Mouse (Mus musculus) NIH3T3 (cell line): ENCODE data around the gene Dop1b.
"Not testable (repeated sequence)": the region's sequence is repeated elsewhere in the genome, so short reads cannot be mapped to it uniquely, and the experiment has no call there.

Experiments used
- DNase-seq: peaks from one replicate; pipeline ENCODE4 v3.0.0-alpha.2; 2012; ENCODE audit warnings: low read depth

The Dop1b gene

GRCm38 (mm10) chr16:93756622-93757021 is 44.9 kb downstream of the Dop1b start:
- no peak for DNase-seq

DNA sequence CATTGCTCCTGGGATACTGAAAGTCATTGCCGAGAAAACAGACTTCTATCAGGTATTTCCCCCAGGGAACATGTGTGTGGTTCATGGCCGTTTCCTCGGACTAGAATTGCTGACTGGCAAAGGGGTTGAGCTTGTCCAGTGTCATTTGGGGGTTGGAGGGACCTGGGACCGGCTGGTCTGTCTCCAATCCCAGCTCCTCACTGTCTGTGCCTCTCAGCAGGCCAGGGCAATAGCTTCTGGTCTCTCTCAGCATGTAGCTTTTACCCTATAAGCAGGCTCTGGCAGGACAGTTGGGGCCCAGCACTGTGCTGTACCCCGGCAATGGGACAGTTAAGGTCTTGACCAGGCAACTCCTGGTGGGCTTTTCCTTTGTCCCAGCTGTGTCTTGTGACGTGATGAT is 51.7 kb downstream of the Dop1b start:
- no peak for DNase-seq

- DNase-seq = peak; percentile 24
Measured at GRCm38 (mm10) chr16:93764597-93764996, 52.9 kb downstream of the Dop1b start.

GRCm38 (mm10) chr16:93766956-93767355 is 55.3 kb downstream of the Dop1b start:
- DNase-seq = peak; percentile 55

DNA sequence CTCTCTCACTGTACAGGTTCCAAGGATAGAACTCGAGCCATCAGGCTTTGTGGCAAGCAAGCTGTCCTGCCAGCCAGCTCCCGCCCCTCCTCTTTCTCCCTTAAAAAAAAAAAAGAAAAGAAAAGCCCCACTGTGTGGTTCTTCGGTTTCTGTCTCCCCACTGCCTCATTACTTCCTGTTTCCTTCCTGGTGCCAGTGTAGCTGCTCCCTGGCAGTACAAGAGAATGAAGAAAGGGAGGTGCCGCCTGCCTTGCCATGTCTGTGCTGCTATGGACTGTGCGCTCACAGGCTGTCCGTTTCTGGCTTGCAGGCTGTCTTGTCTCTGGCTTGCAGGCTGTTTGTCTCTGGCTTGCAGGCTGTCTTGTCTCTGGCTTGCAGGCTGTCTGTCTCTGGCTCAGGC is 55.8 kb downstream of the Dop1b start:
- DNase-seq = no peak

DNA sequence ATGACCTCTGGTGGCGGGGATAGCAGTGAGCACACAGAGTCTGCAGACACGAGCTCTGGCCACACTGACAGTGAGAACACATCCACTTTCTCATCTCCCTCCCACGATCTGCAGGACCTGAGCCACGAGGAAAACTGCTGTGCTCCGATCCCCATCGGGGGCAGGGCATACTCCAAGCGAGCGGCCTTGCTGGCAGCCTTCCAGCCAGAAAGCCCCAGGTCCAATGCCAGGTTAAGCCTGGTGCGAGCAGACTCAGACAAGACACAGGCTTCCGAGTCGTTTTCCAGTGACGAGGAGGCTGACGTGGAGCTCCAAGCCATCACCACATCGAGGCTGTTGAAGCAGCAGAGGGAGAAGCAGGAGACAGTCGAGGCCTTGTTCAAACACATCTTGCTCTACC is 57.9 kb downstream of the Dop1b start:
- no peak for DNase-seq

DNA sequence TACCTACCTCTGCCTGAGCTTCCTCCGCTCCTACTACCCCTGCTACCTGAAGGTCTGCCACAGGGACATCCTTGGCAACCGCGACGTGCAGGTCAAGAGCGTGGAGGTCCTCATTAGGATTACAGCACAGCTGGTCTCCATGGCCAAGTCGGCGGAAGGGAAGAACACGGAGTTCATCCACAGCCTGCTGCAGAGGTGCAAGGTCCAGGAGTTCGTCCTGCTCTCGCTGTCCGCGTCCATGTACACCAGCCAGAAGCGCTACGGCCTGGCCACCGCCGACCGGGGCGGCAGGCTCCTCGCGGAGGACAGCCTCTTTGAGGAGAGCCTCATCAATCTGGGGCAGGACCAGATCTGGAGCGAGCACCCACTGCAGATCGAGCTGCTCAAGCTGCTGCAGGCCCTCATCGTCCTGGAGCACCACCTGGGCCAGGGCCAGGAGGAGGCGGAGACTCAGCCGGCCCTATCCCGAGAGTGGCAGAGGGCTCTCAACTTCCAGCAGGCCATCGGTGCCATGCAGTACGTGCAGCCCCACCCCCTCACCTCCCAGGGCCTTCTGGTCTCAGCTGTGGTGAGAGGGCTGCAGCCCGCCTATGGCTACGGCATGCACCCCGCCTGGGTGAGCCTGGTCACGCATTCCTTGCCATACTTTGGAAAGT is 58.7 kb downstream of the Dop1b start:
- no peak for DNase-seq

GRCm38 (mm10) chr16:93774658-93775057 is 63.0 kb downstream of the Dop1b start:
- no peak for DNase-seq

- no peak for DNase-seq
Measured at GRCm38 (mm10) chr16:93776468-93776867, 64.8 kb downstream of the Dop1b start.

DNA sequence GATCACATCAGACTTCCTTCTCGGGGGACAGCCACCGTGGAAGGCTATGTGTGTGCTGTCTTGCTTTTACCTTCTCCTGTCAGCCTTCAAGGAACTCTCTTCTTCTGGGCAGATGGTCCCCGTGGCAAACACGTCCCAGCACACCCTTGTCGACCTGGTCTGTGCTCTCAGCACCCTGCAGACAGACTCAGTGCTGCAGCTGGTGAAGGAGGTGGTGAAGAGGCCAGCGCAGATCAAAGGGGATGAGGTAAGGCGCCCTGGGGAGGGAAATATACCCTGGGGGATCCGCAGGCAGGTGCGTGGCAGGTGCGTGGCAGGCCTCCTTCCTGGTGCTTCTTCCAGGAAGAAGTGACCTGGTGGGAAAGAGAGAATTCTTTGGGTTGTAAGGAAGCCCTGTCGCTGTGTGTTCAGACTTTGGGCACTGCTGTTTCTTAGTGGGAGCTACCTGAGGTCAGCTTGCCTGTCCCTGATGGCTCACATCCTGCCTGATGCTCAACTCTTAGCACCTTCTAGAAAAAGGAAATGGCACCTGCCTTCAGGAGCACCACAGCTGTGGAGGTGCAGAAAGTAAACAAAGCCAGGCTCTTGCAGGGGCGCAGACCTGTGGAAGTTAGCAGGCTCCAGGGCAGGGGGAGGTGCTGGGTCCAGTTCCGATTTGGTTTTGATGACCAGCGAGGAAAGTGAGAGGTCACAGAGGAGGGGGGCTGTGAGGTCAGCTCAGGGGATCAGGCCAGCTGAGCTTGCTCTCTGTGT is 65.7 kb downstream of the Dop1b start:
- no peak for DNase-seq

DNA sequence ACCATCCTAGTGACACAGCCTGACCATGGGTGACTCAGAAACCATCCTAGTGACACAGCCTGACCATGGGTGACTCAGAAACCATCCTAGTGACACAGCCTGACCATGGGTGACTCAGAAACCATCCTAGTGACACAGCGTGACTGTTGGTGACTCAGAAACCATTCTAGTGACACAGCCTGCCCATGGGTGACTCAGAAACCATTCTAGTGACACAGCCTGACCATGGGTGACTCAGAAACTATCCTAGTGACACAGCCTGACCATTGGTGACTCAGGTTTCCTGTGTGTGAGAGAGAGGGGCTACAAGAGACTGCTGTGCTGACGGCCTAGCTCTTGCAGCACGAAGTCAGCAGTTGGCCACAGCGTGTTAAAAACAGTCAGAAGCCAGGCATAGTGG is 66.7 kb downstream of the Dop1b start:
- DNase-seq = not testable (repeated sequence)

DNA sequence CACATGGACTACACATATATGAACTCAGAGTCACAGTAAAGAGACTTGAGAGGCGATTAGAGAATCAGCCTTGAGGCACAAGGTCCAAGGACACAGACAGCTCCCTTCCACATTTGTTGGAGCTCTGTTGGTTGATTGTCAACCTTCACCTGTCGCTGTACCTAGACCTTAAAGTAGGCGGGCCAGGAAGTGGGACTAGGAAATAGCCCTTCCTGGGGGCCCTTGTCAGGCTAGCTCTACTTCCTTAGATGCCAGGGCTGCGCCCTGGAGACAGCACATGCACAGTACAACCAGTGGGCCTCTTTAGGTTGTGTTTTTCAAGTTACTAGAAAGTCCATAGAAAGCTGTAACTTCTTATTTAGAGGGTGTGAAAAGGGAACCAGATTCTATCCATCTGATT is 67.8 kb downstream of the Dop1b start:
- DNase-seq = no peak

DNA sequence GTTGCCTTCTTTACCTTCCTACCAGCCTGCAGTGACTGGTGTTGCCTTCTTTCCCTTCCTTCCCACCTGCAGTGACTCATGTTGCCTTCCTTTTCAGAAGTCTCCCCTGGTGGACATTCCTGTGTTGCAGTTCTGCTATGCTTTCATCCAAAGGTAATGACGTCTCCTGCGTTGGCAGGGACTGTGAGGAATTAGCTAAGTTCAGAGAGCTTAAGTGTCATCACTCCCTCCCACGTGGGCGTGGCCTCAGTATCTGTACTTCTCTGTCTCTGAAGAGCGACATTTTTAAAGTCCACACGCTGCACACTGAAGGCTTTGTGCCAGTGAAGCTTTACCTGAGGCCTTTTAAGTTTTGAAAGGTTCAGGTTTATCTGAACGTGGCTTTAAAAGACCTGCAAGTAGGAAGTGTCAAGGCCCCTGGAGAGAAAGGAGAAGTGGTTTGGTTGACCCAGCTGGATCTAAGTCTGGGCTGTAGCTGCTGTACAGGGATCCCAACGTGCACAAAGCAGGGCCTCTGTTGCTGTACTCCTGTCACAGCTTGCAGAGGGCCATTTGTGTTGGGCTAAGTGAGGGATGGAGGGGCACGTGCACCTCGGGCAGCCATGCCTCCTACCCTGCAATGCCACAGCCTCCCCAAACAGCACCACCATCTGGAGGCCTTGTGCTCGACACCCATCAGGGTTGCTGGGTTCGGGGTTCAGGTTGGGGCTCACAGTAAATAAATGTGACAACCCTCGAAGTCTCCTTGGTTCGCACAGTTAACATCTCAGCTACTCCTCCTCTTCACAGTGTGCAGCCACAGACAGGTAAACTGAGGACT is 69.2 kb downstream of the Dop1b start:
- no peak for DNase-seq

GRCm38 (mm10) chr16:93784175-93784574 is 72.5 kb downstream of the Dop1b start:
- DNase-seq = no peak

GRCm38 (mm10) chr16:93785805-93786204 is 74.1 kb downstream of the Dop1b start:
- DNase-seq = peak; percentile 50

DNA sequence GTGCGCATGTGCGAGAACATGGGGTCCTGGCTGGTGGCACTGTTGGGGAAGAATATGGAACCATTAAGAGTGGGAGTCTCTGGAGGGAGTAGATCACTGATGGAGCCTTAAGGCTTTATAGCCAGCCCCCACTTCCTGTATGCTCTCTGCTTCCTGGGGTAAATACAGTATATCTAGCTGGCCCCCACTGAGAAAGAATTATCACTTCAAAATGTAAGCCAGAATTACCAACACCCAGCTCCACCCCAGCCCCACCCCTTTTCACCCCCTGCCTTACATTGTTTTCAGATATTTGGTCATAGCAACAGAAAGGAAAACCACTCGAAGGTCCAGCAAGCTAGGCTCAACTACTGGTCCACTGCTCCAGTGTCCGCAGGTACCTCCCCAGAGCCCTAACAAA is 76.7 kb downstream of the Dop1b start:
- DNase-seq = no peak

- no peak for DNase-seq
Measured at GRCm38 (mm10) chr16:93788881-93789280, 77.2 kb downstream of the Dop1b start.

- DNase-seq = no peak
Measured at GRCm38 (mm10) chr16:93789971-93790755, 78.5 kb downstream of the Dop1b start.

- no peak for DNase-seq
Measured at GRCm38 (mm10) chr16:93792981-93793630, 81.4 kb downstream of the Dop1b start.

DNA sequence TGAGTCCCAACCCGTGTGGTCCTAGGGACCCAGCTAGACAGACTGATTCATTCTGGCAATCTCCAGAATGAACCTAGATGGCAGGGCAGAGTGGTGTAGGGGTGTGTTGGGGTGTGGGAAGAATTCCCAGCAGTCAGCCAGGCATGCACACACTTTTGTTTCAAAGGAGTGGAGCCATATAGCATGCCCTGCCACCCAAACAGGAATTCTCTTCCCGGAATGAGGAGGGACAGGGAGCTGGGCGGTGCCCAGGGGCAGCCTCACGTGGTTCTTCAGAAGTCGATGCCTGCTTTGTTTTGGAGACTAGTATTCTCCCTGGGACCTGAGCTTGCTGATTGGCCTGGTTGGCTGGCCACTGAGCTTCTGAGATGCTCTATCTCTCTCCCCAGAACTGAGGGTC is 83.1 kb downstream of the Dop1b start:
- DNase-seq = no peak

- no peak for DNase-seq
Measured at GRCm38 (mm10) chr16:93795391-93795790, 83.7 kb downstream of the Dop1b start.
